Mouse (Mus musculus) gonadal fat pad, adult 2 months (tissue): ENCODE results near the gene Col4a6. TPM values are rescaled to one million over a fixed set of nuclear protein-coding genes. Genes with fewer than 3 reads are reported as not detected.

ENCODE experiments used
- DNase-seq: peaks from one replicate; pipeline ENCODE4 v3.0.0-alpha.2; 2012; ENCODE audit warnings: low read depth
- polyA plus RNA-seq: library from polyadenylated mRNA; depleted of rRNA; stranded (reverse); fragments of >200 nt; gene quantifications from 2 replicates; pipeline ENCODE4 v1.2.3, GENCODE M21; 2012; rRNA removed

Gene Col4a6
- polyA plus RNA-seq, 1 experiment, result 9.4 TPM

GRCm38 (mm10) chrX:141249636-141250035 lies 224.2 kb downstream of the Col4a6 start:
- DNase-seq, result no peak

GRCm38 (mm10) chrX:141236564-141237333 lies 237.1 kb downstream of the Col4a6 start:
- DNase-seq, result no peak

- DNase-seq, result no peak
Measured at GRCm38 (mm10) chrX:141228169-141228568, 245.7 kb downstream of the Col4a6 start.

- no peak for DNase-seq
Measured at GRCm38 (mm10) chrX:141212802-141213201, 261.1 kb downstream of the Col4a6 start.

GRCm38 (mm10) chrX:141198993-141199392 lies 274.9 kb downstream of the Col4a6 start:
- no peak for DNase-seq

GRCm38 (mm10) chrX:141195036-141195435 lies 278.8 kb downstream of the Col4a6 start:
- DNase-seq, result no peak

- no peak for DNase-seq
Measured at GRCm38 (mm10) chrX:141175353-141175752, 298.5 kb downstream of the Col4a6 start.

GRCm38 (mm10) chrX:141165067-141165466 lies 308.8 kb downstream of the Col4a6 start:
- no peak for DNase-seq

GRCm38 (mm10) chrX:141160371-141160770 lies 313.5 kb downstream of the Col4a6 start:
- no peak for DNase-seq

- DNase-seq, result no peak
Measured at GRCm38 (mm10) chrX:141158160-141158559, 315.7 kb downstream of the Col4a6 start.

- DNase-seq, result no peak
Measured at GRCm38 (mm10) chrX:141157626-141158025, 316.2 kb downstream of the Col4a6 start.

- no peak for DNase-seq
Measured at GRCm38 (mm10) chrX:141156696-141157095, 317.2 kb downstream of the Col4a6 start.

- DNase-seq, result no peak
Measured at GRCm38 (mm10) chrX:141151182-141151581, 322.7 kb downstream of the Col4a6 start.

GRCm38 (mm10) chrX:141150290-141150689 lies 323.6 kb downstream of the Col4a6 start:
- DNase-seq, result no peak

GRCm38 (mm10) chrX:141149705-141150104 lies 324.2 kb downstream of the Col4a6 start:
- no peak for DNase-seq

Other genes with a start within 250 kb of the Col4a6 start
- 17.0 and 18.1 TPM in 2 replicates for gene Col4a5, start 1.3 kb upstream of the Col4a6 start, polyA plus RNA-seq